Mouse (Mus musculus) liver, embryonic 13.5 days (tissue): ENCODE data around the gene Nutf2. TPM values are rescaled to one million over a fixed set of nuclear protein-coding genes. Genes with fewer than 3 reads are reported as not detected.

Experiments
- ATAC-seq: fragments of 200-750 bp; cut with Nextera tagmentation; 2 replicates; pipeline ENCODE4 v1.8.0; 2017; ENCODE audit warnings: low read depth, mild to moderate bottlenecking, moderate number of reproducible peaks, moderate library complexity
- DNase-seq: peaks from one replicate; pipeline ENCODE4 v3.0.0; 2022
- H3K27ac ChIP-seq: fragments of 300-500 bp; sonication (generic); 2 replicates; pipeline ENCODE4 v1.5.1; 2015; ENCODE audit warnings: moderate library complexity, mild to moderate bottlenecking, inconsistent platforms
- H3K27me3 ChIP-seq: fragments of 300-500 bp; sonication (generic); 2 replicates; pipeline ENCODE4 v1.6.1; 2015; ENCODE audit warnings: mild to moderate bottlenecking, inconsistent platforms
- H3K36me3 ChIP-seq: fragments of 300-500 bp; sonication (generic); 2 replicates; pipeline ENCODE4 v1.6.1; 2015; ENCODE audit warnings: mild to moderate bottlenecking, inconsistent platforms
- H3K4me1 ChIP-seq: fragments of 300-500 bp; sonication (generic); replicated peaks from 2 replicates; pipeline ENCODE4 v1.6.1; 2015; ENCODE audit warnings: inconsistent platforms
- H3K4me2 ChIP-seq: fragments of 300-500 bp; sonication (generic); 2 replicates; pipeline ENCODE4 v1.6.1; 2015; ENCODE audit warnings: inconsistent platforms, mild to moderate bottlenecking, moderate library complexity
- H3K4me3 ChIP-seq: fragments of 300-500 bp; sonication (generic); replicated peaks from 2 replicates; pipeline ENCODE4 v1.5.1; 2015; ENCODE audit warnings: mild to moderate bottlenecking, inconsistent platforms
- H3K9ac ChIP-seq: fragments of 300-500 bp; sonication (generic); 2 replicates; pipeline ENCODE4 v1.6.1; 2015; ENCODE audit warnings: mild to moderate bottlenecking, inconsistent platforms
- H3K9me3 ChIP-seq: fragments of 300-500 bp; sonication (generic); replicated peaks from 2 replicates; pipeline ENCODE4 v1.6.1; 2016; ENCODE audit warnings: inconsistent platforms
- WGBS: fragments of 180-500 bp; shearing (Covaris S2); methylation state at CpG from one replicate; pipeline ENCODE4 v1.1.7; 2015; ENCODE audit not compliant: insufficient replicate concordance; 5-methylcytosine and 5-hydroxymethylcytosine counted together
- polyA plus RNA-seq: library from polyadenylated mRNA; unstranded; fragments of >200 nt; fragmentation: Nextera tagmentation; extraction: Ambion mirVana; gene quantifications from 2 replicates; pipeline ENCODE4 v1.2.1, GENCODE M21; 2015

Nutf2 gene
- polyA plus RNA-seq: 152 and 192 TPM in 2 replicates

DNA sequence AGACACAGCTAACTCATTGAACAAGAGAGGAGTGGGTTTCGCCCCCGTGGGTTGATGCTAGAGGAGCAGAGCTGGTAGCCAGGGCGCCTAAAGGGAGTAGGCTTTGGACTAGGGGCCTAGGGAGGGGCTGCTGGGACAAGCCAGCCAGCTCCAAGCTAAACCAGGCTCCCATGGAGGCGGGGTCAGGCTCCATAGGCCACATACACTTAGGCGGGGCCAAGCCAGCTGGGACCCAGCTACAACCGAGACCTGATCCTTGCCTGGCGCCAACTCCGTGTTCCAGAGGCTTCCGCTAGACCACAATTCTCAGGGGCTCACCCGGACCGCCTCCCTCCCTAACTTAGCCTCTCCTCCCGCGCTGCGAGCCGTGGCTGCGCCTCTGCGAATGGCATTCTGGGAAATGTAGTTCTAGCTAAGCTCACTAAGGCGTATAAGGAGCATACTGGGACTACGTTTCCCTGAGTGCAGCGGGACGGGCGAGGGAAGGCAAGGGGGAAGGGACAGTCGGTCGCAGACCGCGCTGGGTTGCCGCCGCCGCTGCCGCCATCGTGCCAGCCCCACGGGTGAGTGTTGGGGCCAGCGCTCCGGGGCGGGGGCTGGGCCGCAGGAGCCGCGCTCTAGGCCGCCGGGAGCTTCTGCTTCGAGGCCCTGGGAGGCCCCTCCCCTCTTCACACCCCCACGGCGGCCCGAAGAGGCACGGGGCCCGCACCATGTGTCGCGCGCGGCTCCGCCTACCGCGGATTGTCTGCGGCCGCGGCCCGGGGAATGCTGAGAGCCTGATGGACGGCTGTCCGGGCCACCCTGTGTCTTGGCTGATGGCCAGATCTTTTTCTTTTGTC lies at the start of gene Nutf2:
Nutf2 (plus strand) TSS at position 438 of the 839 bp plus-strand sequence.
- H3K4me2 ChIP-seq: peak within 1 kb of the TSS; percentile 99
- peak within 1 kb of the TSS; percentile 98 for H3K27ac ChIP-seq
- WGBS: under 1% methylated on average over 52 of the region's 59 CpGs
- peak within 1 kb of the TSS; percentile 96 for H3K9ac ChIP-seq
- ATAC-seq: peak; percentile 93
- no peaks in the 10 kb centered on the region for H3K27me3 ChIP-seq
- no peaks in the 10 kb centered on the region for H3K9me3 ChIP-seq
- DNase-seq: peak; percentile 97
- peaks cover 36% of the 10 kb centered on the region for H3K36me3 ChIP-seq
- peak within 1 kb of the TSS; percentile 99 for H3K4me3 ChIP-seq
- H3K4me1 ChIP-seq: peaks cover 87% of the 10 kb centered on the region

DNA sequence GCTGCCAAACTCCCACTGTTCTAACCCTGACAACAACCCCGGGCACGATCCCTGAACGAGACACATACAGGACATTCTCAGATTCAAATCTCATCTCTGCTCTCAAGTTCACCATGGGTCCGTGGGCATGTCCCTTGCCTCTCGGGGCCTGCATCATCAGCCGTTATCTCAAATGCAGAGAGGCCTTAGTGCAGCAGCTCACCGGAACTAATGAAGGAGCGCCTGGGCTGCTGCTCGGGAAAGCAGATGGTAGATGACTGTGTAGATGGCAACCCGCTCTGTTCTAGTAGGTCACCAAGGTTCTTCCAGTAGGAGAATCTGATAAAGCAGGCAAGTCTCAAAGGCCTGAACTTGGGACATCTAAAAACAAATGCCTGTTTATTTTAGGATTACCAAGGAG lies 49.3 kb upstream of the Nutf2 start:
- DNase-seq: no peak
- WGBS: 48% methylated on average over 10 of the region's 10 CpGs
- H3K27ac ChIP-seq: peak overlapping the region; percentile 84
- peak; percentile 72 for ATAC-seq
- peaks cover 89% of the 10 kb centered on the region for H3K36me3 ChIP-seq
- H3K27me3 ChIP-seq: no peaks in the 10 kb centered on the region
- H3K4me1 ChIP-seq: peaks cover 97% of the 10 kb centered on the region
- peak overlapping the region; percentile 31 for H3K4me3 ChIP-seq
- peak overlapping the region; percentile 63 for H3K9ac ChIP-seq
- H3K4me2 ChIP-seq: peak overlapping the region; percentile 56
- no peaks in the 10 kb centered on the region for H3K9me3 ChIP-seq

DNA sequence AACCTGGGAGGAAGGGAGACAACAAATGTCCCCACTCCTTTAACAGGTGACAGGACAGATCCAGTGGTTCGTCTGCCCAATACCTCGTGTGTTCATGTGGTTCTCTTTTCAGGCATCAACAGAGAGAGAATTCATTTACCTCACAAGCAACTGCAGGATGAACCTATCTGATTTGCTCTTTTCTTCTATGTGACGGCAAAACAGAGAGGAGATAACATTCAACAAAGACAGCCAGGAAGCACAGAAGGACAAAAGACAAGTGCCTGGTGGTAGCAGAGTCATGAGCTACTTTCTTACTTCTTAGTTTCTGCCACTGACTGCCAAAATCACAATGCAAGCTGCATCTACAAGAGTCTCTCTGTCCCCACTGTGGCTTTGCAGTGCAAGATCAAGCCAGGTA lies 48.8 kb upstream of the Nutf2 start:
- Histone ChIP-seq H3K4me3 (peak overlapping the region; percentile 31), H3K27me3 (no peaks in the 10 kb centered on the region), H3K4me2 (peak overlapping the region; percentile 56), H3K4me1 (peaks cover 94% of the 10 kb centered on the region), H3K36me3 (peaks cover 87% of the 10 kb centered on the region), H3K9me3 (no peaks in the 10 kb centered on the region), H3K27ac (peak overlapping the region; percentile 84), H3K9ac (peak overlapping the region; percentile 63)
- DNase-seq: no peak
- 37% methylated on average over 3 of the region's 3 CpGs for WGBS
- ATAC-seq: peak; percentile 11

DNA sequence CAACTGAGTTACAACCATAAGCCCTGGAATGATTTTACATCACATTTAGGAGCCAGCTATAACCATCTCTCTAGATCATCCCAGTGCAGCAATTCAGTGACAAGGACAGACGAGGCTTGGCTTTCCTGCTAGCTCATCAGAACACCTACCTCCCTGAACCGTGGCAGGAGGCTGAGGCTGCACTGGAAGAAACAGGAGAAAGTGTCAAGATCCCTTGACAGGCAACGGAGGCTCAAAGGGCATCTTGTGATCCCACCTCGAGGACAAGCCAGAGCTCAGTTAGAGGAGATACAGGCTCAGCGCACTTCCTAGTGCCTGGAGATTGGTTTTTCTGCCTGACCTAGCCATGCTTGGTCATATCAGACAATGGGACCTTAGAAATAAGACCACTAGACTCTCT lies 47.9 kb upstream of the Nutf2 start:
- peak overlapping the region; percentile 56 for H3K4me2 ChIP-seq
- 80% methylated on average over 5 of the region's 5 CpGs for WGBS
- peaks cover 86% of the 10 kb centered on the region for H3K36me3 ChIP-seq
- H3K27me3 ChIP-seq: no peaks in the 10 kb centered on the region
- H3K27ac ChIP-seq: peak overlapping the region; percentile 84
- H3K4me3 ChIP-seq: peak overlapping the region; percentile 31
- peak overlapping the region; percentile 63 for H3K9ac ChIP-seq
- no peaks in the 10 kb centered on the region for H3K9me3 ChIP-seq
- ATAC-seq (no peak), DNase-seq (no peak)
- H3K4me1 ChIP-seq: peaks cover 92% of the 10 kb centered on the region

DNA sequence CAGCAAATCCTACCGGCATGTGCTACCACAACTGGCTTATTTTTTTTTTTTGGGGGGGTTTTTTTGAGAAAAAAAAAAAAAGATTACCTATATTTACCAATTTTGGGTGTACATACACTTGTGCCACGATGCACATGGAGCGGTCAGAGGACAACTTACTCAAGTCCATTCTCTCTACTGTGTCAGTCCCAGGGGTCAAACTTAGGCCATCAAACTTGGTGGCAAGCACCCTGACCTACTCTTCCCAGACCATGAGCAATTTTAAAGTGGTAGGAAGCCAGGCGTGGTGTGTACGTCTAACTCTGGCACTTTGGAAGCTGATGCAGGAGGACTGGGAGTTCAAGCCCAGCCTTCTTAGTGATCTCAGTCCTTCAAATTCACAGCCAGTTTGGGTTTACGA lies 47.1 kb upstream of the Nutf2 start:
- Histone ChIP-seq H3K27me3 (no peaks in the 10 kb centered on the region), H3K9me3 (no peaks in the 10 kb centered on the region), H3K4me3 (peak overlapping the region; percentile 31), H3K4me1 (peaks cover 92% of the 10 kb centered on the region), H3K27ac (peak overlapping the region; percentile 84), H3K36me3 (peaks cover 86% of the 10 kb centered on the region), H3K9ac (peak overlapping the region; percentile 63), H3K4me2 (peak overlapping the region; percentile 56)
- no peak for DNase-seq
- no peak for ATAC-seq
- 91% methylated on average over 6 of the region's 6 CpGs for WGBS

- Histone ChIP-seq H3K9me3 (0 out of 2 replicates have a peak, but pooled peaks cover 4% of the 10 kb centered on the region), H3K4me2 (peak overlapping the region; percentile 78), H3K4me3 (peak overlapping the region; percentile 50), H3K27ac (peak overlapping the region; percentile 99), H3K9ac (peak overlapping the region; percentile 78), H3K36me3 (peaks cover 90% of the 10 kb centered on the region), H3K27me3 (no peaks in the 10 kb centered on the region), H3K4me1 (peaks cover 92% of the 10 kb centered on the region)
- ATAC-seq: peak; percentile 44
- DNase-seq: peak; percentile 59
- WGBS: 50% methylated on average over 3 of the region's 3 CpGs
Measured at GRCm38 (mm10) chr8:105819659-105820058, 40.7 kb upstream of the Nutf2 start.

GRCm38 (mm10) chr8:105820925-105821324 lies 39.5 kb upstream of the Nutf2 start:
- peak overlapping the region; percentile 91 for H3K4me3 ChIP-seq
- 26% methylated on average over 1 of the region's 1 CpGs for WGBS
- DNase-seq: peak; percentile 95
- peak overlapping the region; percentile 78 for H3K4me2 ChIP-seq
- H3K27ac ChIP-seq: peak overlapping the region; percentile 99
- H3K36me3 ChIP-seq: peaks cover 91% of the 10 kb centered on the region
- no peaks in the 10 kb centered on the region for H3K27me3 ChIP-seq
- peaks cover 90% of the 10 kb centered on the region for H3K4me1 ChIP-seq
- H3K9ac ChIP-seq: peak overlapping the region; percentile 78
- peak; percentile 95 for ATAC-seq
- H3K9me3 ChIP-seq: 0 out of 2 replicates have a peak, but pooled peaks cover 4% of the 10 kb centered on the region

DNA sequence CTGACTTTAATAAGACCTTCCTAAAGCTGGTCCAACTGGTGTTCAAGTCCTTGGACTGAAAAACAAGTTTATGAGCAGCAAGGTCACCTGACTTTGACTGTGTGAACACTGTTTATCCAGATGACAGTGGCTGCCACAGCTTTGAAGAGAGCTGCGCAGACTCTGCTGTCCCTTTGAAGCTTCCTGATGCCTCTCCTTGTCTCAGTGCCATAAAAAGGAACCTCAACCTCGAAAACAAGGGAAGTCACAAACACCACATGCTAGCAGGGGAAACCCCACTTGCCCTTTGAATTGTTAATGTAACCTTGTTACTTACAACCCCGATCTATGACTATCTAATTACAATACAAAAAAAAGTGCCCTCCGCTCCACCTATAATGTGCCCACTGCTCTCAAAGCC lies 34.9 kb upstream of the Nutf2 start:
- H3K36me3 ChIP-seq: peaks cover 57% of the 10 kb centered on the region
- DNase-seq: no peak
- 57% methylated on average over 4 of the region's 4 CpGs for WGBS

DNA sequence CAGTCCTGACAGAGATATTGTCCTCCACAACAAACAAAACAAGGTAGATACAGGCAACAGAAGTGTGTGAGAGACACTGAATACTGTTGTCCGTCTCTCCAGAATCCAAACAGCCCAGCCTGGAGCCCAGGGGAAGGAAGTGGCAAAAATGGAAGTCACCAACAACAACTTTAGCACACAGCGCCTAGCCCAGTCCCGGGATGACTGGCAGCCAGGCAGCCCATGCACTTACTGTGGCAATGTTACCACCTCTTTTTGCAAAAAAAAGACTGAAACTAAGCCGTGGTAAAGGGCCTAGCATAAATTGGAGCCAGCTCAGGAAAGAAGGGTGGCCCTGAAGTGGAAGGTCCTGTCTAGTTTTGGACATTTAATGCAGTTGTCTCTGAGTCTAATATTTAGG lies 34.0 kb upstream of the Nutf2 start:
- no peak for DNase-seq
- H3K36me3 ChIP-seq: peaks cover 50% of the 10 kb centered on the region
- H3K27me3 ChIP-seq: no peaks in the 10 kb centered on the region
- H3K4me3 ChIP-seq: peak overlapping the region; percentile 91
- under 1% methylated on average over 4 of the region's 4 CpGs for WGBS
- H3K4me1 ChIP-seq: peaks cover 81% of the 10 kb centered on the region
- H3K9ac ChIP-seq: peak overlapping the region; percentile 98
- ATAC-seq: no peak
- H3K4me2 ChIP-seq: peak overlapping the region; percentile 76
- 0 out of 2 replicates have a peak, but pooled peaks cover 4% of the 10 kb centered on the region for H3K9me3 ChIP-seq
- peak overlapping the region; percentile 99 for H3K27ac ChIP-seq

More for the DNA sequence above, 34.9 kb upstream of the Nutf2 start:
- Histone ChIP-seq H3K9ac (peak overlapping the region; percentile 98), H3K4me3 (peak overlapping the region; percentile 91), H3K27me3 (no peaks in the 10 kb centered on the region), H3K4me1 (peaks cover 80% of the 10 kb centered on the region), H3K9me3 (0 out of 2 replicates have a peak, but pooled peaks cover 4% of the 10 kb centered on the region), H3K27ac (peak overlapping the region; percentile 99), H3K4me2 (peak overlapping the region; percentile 76)
- ATAC-seq: no peak

- Histone ChIP-seq H3K27ac (peak within 1 kb of the TSS; percentile 99), H3K4me3 (peak within 1 kb of the TSS; percentile 91), H3K4me1 (peaks cover 79% of the 10 kb centered on the region), H3K36me3 (peaks cover 43% of the 10 kb centered on the region), H3K4me2 (peak within 1 kb of the TSS; percentile 76), H3K9ac (peak within 1 kb of the TSS; percentile 98), H3K9me3 (0 out of 2 replicates have a peak, but pooled peaks cover 1% of the 10 kb centered on the region), H3K27me3 (no peaks in the 10 kb centered on the region)
- under 1% methylated on average over 52 of the region's 52 CpGs for WGBS
- DNase-seq: peak; percentile 97
- peak; percentile 90 for ATAC-seq
Measured at GRCm38 (mm10) chr8:105826861-105827848, 33.2 kb upstream of the Nutf2 start, which contains the start of the genes Ranbp10 and Tsnaxip1. Ranbp10 (minus strand) TSS chr8:105827350. Tsnaxip1 (plus strand) TSS chr8:105827731.
